Mouse (Mus musculus) cerebellum, adult 8-10 months (tissue): ENCODE measurements at regions not wholly inside any gene's neighbourhood (a gene's known extent, or its start where the extent isn't known, plus 50 kb on each side); places are given as distances from the start of the nearest gene placed in this dataset.
"Not testable (repeated sequence)": the region's sequence is repeated elsewhere in the genome, so short reads cannot be mapped to it uniquely, and the experiment has no call there.

Experiments used
- DNase-seq: peaks from one replicate; pipeline ENCODE4 v3.0.0; 2022

GRCm38 (mm10) chrX:19341231-19342007, 139.7 kb downstream of the Tex13c3 start:
- DNase-seq = not testable (repeated sequence)

- peak; percentile 33 for DNase-seq
Measured at GRCm38 (mm10) chrX:19313286-19313685, 167.8 kb downstream of the Tex13c3 start.

DNA sequence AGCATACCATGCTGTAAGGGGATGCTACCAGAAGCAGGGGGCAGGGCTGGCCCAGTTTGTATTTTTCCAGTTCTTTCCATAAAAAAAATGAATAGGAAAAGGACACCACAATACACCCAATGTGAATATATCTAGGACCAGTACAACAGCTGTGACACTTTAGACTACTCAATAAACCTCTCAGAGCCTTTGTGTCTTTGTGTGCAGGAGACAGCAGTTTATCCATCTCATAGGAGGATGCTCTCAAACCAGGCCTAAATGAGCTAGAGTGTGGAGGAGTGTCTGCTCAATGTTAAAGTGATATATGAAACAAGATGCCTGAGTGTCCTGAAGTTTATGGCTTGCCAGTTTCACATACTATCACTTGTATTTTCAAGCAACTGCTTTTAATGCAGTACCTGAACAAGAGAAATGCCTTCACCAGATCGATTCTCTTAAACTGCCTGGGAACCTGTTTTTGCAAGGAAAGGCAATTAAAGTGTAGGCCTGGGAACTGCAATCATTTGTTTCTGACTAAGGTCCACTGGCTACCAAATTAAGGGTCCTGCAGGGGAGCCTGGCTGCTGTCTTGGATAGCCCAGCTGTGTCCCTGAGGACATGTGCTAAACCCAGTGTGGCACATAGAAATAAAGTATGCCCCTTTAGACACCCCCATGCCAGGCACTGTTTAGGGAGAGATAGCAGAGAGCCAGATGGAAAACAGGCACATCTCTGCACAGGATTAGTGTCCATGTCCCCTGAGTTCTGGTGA, 169.1 kb downstream of the Tex13c3 start:
- peak; percentile 17 for DNase-seq

- peak; percentile 49 for DNase-seq
Measured at GRCm38 (mm10) chrX:19311377-19311776, 169.7 kb downstream of the Tex13c3 start.

DNA sequence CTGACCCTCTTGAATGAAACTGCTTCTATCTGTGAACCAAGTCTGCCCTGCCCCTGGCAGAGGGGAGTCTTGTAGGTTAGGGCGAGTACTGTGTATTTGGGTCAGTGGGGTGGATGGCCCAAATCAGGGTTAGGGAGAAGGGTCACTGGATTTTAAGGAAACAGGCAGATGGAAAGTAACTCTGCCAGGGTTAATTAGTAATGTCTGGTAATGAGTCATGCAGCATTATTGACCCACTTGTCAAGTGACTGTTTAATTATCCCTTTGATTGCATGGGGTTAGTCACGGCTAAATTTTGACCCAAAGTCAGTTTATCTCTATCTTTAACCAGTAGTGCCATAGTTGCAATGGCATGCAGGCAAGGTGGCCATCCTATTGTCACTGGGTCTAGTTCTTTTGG, 192.9 kb downstream of the Tex13c3 start:
- DNase-seq = no peak

DNA sequence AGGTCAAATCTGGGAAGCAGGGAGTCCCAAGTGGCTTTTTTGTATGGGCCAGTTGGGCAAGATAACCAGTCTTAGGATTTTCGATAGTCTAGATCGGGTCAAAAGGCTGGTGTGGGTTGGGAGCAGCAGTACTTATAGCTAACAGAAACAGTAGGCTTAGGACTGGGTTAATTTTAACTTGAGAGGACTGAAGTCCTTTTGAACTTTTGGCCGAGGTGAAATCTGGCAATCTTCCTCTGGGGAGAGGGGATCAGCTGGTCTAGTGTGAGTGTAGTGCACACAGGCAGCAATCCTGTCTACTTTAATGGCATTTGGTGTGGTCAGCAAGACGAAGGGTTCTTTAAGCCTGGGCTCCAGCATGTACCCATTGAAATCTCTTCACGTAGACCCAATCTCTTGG, 194.7 kb downstream of the Tex13c3 start:
- no peak for DNase-seq

- no peak for DNase-seq
Measured at GRCm38 (mm10) chrX:19285773-19286172, 195.3 kb downstream of the Tex13c3 start.

DNA sequence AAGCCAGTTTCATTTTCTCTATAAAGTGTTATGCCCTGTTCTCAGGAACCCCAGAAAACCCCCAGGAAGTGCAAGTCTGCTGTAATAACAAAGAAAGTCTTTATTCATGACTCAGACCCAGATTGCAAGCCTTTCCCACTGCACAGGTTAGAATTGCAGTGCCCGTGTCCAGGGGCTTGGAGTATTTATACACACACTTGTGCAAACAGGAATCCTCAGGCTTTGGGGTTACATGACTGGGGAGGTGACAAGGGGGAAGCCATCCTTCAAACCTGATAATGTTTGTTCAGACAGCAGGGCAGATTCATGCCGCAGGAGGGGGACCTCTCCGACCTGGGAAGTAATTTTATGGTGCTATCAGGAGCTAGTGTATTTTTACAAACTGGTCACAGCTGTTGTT, 198.0 kb downstream of the Tex13c3 start:
- no peak for DNase-seq

DNA sequence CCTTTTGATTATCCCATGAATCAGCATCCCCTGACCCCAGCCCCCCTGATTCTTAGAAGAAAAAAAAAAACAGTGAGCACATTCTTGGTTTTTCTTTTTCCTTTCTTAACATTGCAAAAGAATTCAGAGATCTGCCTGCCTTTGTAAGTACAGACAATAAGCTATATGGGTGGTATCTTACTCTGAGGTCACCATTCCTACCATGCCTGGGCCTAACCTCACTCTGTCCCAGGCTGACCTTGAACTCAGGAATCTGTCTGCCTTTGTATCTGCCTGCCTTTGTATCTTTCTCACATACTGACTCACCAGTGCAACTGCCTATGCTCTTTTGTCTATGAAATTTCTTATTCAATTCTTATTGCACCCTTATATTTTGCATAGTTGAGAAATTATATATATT, 216.9 kb downstream of the Tex13c3 start:
- DNase-seq = no peak

GRCm38 (mm10) chrX:19246777-19247619, 234.1 kb downstream of the Tex13c3 start:
- no peak for DNase-seq

DNA sequence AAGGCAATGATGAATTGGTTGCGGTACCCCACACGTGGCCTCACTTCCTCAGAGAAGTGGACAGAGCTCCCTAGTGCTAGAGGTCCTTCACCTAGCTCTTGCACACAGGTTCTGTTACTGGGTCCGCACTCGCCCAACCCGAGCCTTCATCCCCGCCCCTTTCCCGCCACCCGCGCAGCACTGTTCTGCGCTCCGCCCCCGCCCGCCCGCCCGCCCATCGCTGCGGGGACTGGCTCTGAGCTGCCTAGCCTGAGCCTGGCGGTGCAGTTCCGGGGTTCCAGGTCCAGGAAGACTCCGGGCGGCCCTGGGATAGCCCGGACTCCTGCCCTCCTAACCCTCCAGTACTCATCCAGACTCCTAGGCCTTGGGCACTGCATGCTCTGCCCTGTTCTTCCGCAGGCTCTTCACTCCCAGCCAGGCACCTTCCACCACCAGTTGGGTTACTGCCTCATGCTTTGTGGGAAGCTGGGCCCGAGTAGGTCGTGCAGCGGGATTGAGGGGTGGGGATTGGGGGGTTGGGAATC, 243.3 kb downstream of the Tex13c3 start:
- peak; percentile 54 for DNase-seq

DNA sequence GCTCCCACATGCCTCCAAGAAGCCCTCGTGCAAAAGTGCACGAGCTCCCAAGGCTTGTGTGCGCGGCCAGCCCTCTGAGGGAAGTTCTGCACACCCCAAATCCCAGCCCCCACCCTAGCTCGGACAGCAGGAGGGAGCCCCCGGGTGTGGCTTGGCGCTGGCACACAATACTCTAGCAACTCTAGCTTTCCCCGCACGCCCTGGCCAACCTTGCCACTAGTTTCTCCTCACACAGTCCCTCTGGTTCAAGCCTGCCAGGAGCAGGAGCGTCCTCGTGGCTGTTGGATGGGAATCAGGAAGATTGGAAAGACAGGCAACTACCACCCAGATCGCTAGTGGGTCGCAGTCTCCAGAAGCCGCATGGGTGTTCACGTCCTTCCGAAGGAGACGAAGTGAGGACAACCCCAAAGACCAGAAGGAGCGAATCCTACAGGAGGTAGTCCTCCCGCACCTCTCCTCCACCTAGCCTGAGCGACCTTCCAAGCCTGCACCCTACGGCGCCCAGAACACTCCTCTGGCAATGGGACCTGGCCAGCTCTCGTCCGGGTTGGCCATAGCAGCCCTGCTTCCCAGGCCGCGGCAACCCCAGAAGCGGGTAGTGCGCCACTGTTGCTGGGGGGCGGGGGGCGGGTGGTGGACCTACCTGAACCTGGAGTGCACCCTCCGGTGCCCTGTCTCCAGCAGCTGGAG, 243.9 kb downstream of the Tex13c3 start:
- peak; percentile 39 for DNase-seq

- no peak for DNase-seq
Measured at GRCm38 (mm10) chrX:19235449-19235848, 245.7 kb downstream of the Tex13c3 start.

- no peak for DNase-seq
Measured at GRCm38 (mm10) chrX:19231823-19232222, 249.3 kb downstream of the Tex13c3 start.

DNA sequence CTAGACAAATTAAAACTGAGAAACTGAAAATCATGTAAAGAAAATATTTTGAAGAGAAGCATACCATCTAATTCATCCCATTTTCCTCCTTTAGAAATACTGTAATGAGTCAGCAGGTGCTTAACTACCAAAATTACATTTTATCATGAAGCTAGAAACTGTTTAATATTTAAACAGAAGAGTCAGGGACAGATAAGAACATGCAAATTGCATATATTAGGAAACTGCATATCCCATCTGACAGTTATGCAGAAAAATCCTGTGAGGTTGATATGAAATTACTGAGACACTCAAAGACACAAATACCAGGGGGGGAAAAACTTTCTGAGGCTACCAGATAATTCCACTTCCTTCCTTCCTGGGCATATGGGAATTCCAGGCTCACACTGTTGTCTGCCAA, 257.8 kb downstream of the Tex13c3 start:
- no peak for DNase-seq

GRCm38 (mm10) chrX:19220785-19221496, 260.2 kb downstream of the Tex13c3 start:
- no peak for DNase-seq

DNA sequence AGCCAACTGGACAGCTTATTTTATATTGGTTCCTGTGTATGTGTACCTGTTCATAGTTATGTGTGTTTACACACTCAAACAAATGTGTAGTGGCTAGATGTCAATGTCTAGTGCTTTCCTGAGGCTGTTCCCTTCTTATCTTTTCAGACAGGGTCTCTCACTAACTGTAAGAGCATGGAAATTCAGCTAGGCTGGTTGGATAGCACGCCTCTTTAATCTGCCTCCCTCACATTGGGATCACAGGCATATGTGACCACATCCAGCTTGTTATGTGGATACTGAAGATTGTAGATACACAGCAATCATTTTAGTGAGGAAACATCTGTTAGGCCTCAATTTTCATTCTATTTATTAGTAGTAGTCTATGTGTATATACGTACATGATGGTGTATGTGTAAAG, 261.4 kb downstream of the Tex13c3 start:
- DNase-seq = no peak

- DNase-seq = no peak
Measured at GRCm38 (mm10) chrX:19219301-19219700, 261.8 kb downstream of the Tex13c3 start.

DNA sequence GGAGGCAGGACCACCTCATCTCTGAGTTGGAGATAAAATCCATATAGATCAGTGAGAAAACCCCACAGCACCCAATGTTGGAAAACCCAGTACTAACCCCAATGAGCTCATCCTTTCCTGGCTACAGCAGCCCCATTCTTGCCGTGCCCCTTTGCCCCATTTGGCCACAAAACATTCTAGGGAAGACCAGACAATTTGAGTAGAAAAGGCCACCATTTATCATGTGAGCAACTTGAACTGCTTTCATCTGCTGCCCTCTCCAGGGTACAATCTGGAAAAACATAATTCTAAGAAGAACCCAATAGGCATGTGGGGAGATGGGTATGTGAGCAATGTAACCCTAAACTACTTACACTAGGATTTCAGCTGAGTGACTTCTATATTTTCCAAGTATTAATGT, 274.7 kb downstream of the Tex13c3 start:
- DNase-seq = no peak

DNA sequence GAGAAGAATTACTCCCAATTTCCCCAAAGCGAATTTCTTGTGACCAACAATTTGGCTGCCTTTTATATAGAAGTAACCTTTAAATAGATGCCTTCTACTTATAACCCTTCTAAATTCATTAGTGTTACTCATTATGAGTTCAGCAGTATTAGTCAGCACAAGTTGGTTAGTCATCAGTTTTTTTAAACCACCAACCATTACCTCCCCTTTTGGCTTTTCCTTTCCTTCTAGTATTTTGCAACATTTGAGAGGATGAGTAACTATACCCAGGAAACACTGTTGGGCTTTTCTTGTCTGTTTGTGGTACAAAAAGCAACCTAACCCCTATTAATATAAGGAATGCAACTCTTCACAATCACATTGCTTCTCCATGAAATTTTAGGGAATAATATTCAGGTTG, 278.6 kb downstream of the Tex13c3 start:
- DNase-seq = no peak

DNA sequence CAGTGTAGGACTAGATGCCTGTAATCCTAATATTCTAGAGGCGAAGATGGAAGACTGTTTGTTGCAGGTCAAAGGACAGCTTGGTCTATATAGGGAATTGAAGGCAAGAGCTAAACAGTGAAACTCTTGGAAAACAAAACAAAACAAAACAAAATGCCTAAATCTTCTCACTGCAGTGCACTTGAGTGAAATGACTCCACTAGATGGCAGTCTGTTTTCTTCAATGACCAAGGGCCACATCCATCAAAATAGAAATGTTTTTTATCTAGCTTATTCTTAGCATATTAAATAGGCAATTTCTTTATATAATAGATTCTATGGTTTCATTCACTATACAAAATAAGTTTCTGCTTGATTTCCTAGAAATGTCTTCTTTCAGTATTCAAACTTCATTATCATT, 279.7 kb downstream of the Tex13c3 start:
- no peak for DNase-seq

DNA sequence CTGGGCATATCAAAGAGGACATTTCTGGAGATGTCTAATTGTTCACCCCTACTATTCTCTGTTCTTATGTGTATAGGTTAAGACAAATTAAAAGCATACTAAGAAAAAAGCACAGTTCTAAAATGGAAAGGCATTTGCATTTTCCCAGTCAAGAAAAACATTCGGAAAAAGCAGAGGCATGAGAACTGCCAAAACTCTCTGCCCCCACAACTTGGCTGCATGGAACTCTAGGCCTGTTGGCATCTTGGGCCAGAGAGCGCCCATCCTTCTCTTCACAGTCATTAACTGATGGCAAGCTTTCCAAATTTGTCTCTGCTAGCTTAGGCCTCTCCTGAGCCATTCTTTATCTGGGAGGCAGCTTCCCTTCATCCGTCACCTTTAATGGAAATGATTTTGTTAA, 281.6 kb downstream of the Tex13c3 start:
- DNase-seq = no peak
